Mouse (Mus musculus): ENCODE measurements around the gene Cxcr2.

- no peak for TF ChIP-seq CTCF (IDR thresholded peaks at IDR 0.05; ENCODE audit: low read depth)
- TF ChIP-seq EP300 (optimal IDR thresholded peaks at IDR 0.05) = no peak
Observed at GRCm38 (mm10) chr1:74124021-74124981, 29.5 kb upstream of the Cxcr2 start, which contains the start of gene Tns1.
